Mouse (Mus musculus): ENCODE measurements around the gene Ndufaf2.

- TF ChIP-seq ZC3H11A (IDR thresholded peaks at IDR 0.05; ENCODE audit: borderline replicate concordance, low read depth, low read length) (no peak), HCFC1 (IDR thresholded peaks at IDR 0.05; ENCODE audit: borderline replicate concordance, insufficient read depth, low read length) (no peak), CHD2 (IDR thresholded peaks at IDR 0.05; ENCODE audit: low read depth, low read length) (no peak), ZNF384 (IDR thresholded peaks at IDR 0.05; ENCODE audit: low read depth, low read length) (no peak), MAFK (IDR thresholded peaks at IDR 0.05; ENCODE audit: insufficient read depth, low read depth, low read length) (no peak)
These were observed 98.0 kb downstream of the Ndufaf2 start for GRCm38 (mm10) chr13:108060286-108060885.
